Mouse (Mus musculus): ENCODE results near the gene Frmd4b. TPM values are rescaled to one million over a fixed set of nuclear protein-coding genes. Genes with fewer than 3 reads are reported as not detected.
"Not testable (repeated sequence)": the region's sequence is repeated elsewhere in the genome, so short reads cannot be mapped to it uniquely, and the experiment has no call there.

Frmd4b gene
- polyA plus RNA-seq, 1 experiment = 4.8 TPM

DNA sequence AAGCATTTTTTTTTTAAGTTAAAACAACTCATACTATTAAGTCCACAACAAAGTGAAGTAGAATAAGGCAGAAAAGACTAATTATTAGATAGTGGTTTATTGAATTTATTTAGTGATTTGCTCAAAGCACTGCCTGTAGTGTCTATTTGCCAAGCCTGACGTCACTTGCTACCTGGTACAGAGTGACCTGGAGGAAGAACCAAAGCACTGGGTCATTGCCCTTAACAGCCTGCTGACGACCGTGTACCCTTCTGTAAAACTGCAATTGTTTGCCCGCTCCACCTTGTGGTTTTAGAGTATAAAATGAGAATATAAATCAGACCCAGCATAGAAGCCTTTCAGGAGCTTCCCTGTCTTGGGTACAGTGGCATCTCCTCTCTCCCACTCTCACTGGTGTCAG lies 355.1 kb downstream of the Frmd4b start:
- no peak for TF ChIP-seq CTCF (IDR thresholded peaks at IDR 0.05; ENCODE audit: extremely low read depth, insufficient read length, insufficient replicate concordance, low read depth, low read length)
- no peak for TF ChIP-seq POLR2A (IDR thresholded peaks at IDR 0.05; ENCODE audit: low read depth, low read length)
- 71% methylated on average over 4 of the region's 4 CpGs for WGBS
- H3K4me1 ChIP-seq (ENCODE audit: control insufficient read depth, insufficient read depth, insufficient read length, low read length) = no peaks in the 10 kb centered on the region
- no peak overlapping the region for H3K27ac ChIP-seq (ENCODE audit: insufficient read depth, low read depth, low read length)
- H3K27me3 ChIP-seq (ENCODE audit: control insufficient read depth, insufficient read depth, low read length) = no peaks in the 10 kb centered on the region
- H3K36me3 ChIP-seq (ENCODE audit: control insufficient read depth, insufficient read depth, low read length) = no peaks in the 10 kb centered on the region
- H3K4me3 ChIP-seq (ENCODE audit: low read depth, low read length) = no peak overlapping the region

DNA sequence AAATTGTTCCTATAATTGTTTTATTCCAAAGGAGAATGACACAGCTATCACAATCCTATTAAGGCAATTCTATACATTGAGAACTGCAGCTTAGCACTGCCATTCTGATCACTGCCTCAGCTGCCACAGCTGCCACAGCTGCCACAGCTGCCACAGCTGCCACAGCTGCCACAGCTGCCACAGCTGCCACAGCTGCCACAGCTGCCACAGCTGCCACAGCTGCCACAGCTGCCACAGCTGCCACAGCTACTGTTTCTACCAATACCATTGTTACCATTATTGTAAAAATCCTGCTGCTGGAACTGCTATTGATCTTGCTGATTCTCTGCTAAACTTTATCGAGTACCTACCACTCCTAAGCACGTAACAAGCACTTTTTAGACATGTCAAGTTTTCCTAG lies 357.4 kb downstream of the Frmd4b start:
- not testable (repeated sequence) for H3K36me3 ChIP-seq (ENCODE audit: control insufficient read depth, insufficient read depth, low read length); H3K4me3 ChIP-seq (ENCODE audit: low read depth, low read length); H3K27ac ChIP-seq (ENCODE audit: insufficient read depth, low read depth, low read length); H3K27me3 ChIP-seq (ENCODE audit: control insufficient read depth, insufficient read depth, low read length); H3K4me1 ChIP-seq (ENCODE audit: control insufficient read depth, insufficient read depth, insufficient read length, low read length)
- WGBS = 91% methylated on average over 2 of the region's 2 CpGs

DNA sequence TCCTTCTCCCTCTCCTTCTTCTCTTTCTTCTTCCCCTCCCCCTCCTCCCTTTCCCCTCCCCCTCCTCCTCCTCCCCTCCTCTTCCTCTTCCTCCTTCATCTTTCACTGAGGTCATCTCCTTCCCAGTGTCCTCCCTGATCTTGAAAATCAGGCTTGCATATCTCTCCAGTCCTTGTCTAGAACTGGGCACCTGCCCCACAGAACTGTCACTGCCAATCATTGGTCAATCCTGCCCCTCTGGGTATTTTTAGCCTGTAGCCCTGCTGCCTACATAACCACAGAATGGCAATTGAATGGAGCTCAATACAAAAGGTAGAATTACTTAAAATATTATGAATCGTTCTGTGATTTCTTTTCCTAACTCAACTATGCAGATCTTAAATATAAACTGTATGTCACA lies 358.9 kb downstream of the Frmd4b start:
- H3K27ac ChIP-seq (ENCODE audit: insufficient read depth, low read depth, low read length) = no peak overlapping the region
- no peaks in the 10 kb centered on the region for H3K27me3 ChIP-seq (ENCODE audit: control insufficient read depth, insufficient read depth, low read length)
- no peaks in the 10 kb centered on the region for H3K36me3 ChIP-seq (ENCODE audit: control insufficient read depth, insufficient read depth, low read length)
- no peak overlapping the region for H3K4me3 ChIP-seq (ENCODE audit: low read depth, low read length)
- 79% methylated on average over 1 of the region's 1 CpGs for WGBS
- TF ChIP-seq CTCF (IDR thresholded peaks at IDR 0.05; ENCODE audit: extremely low read depth, insufficient read length, insufficient replicate concordance, low read depth, low read length) (no peak), POLR2A (IDR thresholded peaks at IDR 0.05; ENCODE audit: low read depth, low read length) (no peak)
- no peaks in the 10 kb centered on the region for H3K4me1 ChIP-seq (ENCODE audit: control insufficient read depth, insufficient read depth, insufficient read length, low read length)

DNA sequence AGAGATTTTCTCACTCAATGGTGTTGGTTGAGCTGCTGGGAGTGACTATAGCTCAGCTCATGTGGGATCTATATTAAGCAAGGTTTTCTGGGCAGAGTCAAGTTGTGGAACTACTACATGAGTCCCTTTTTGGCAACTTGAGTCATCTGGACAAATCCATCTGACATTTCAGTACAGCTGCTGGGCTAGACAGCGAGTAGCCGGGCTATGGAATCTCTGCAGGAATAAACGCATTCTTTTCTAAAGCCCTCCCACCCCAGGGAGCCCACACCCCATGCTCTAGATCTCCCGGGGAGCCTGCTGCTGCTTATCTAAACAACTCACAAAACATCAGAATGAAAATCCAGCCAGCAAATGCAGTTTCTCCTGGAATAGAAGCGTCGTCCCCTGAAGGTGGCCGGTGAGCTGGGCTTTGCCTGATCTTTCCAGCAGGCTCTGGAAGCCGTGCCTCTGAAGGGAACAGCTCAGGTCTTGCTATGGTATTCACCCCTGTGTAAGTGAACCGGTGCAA lies 364.6 kb downstream of the Frmd4b start, which contains the start of gene Lmod3:
Gene Lmod3 (minus strand): TSS at position 49 of the 511 bp plus-strand sequence.
- Histone ChIP-seq H3K4me1 (ENCODE audit: control insufficient read depth, insufficient read depth, insufficient read length, low read length) (no peaks in the 10 kb centered on the region), H3K4me3 (ENCODE audit: low read depth, low read length) (no peak within 1 kb of the TSS), H3K27me3 (ENCODE audit: control insufficient read depth, insufficient read depth, low read length) (no peaks in the 10 kb centered on the region), H3K27ac (ENCODE audit: insufficient read depth, low read depth, low read length) (no peak within 1 kb of the TSS), H3K36me3 (ENCODE audit: control insufficient read depth, insufficient read depth, low read length) (no peaks in the 10 kb centered on the region)
- TF ChIP-seq POLR2A (IDR thresholded peaks at IDR 0.05; ENCODE audit: low read depth, low read length) (no peak), CTCF (IDR thresholded peaks at IDR 0.05; ENCODE audit: extremely low read depth, insufficient read length, insufficient replicate concordance, low read depth, low read length) (no peak)
- WGBS = 63% methylated on average over 9 of the region's 9 CpGs

DNA sequence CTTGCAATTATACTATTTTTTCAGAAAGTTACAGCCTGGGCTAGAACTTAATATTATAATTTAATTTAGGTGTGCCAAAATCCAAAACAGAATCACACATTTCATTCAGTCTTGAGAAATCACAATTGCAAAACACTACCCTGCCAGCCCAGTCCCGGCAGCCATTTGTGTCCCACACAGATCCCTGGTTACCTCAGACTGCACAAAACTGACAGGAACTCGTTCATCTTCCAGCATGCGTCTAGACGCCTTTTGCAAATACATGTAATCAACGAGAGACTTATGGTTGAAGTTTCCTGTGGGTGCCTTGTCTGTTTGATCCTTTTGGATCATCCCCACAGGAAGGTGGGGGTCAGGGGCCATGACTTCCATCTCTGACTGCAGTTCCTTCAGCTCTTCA lies 365.3 kb downstream of the Frmd4b start:
- 63% methylated on average over 5 of the region's 5 CpGs for WGBS
- no peak for TF ChIP-seq CTCF (IDR thresholded peaks at IDR 0.05; ENCODE audit: extremely low read depth, insufficient read length, insufficient replicate concordance, low read depth, low read length)
- TF ChIP-seq POLR2A (IDR thresholded peaks at IDR 0.05; ENCODE audit: low read depth, low read length) = no peak
- Histone ChIP-seq H3K4me1 (ENCODE audit: control insufficient read depth, insufficient read depth, insufficient read length, low read length) (no peaks in the 10 kb centered on the region), H3K4me3 (ENCODE audit: low read depth, low read length) (no peak overlapping the region), H3K27me3 (ENCODE audit: control insufficient read depth, insufficient read depth, low read length) (no peaks in the 10 kb centered on the region), H3K27ac (ENCODE audit: insufficient read depth, low read depth, low read length) (no peak overlapping the region), H3K36me3 (ENCODE audit: control insufficient read depth, insufficient read depth, low read length) (no peaks in the 10 kb centered on the region)

DNA sequence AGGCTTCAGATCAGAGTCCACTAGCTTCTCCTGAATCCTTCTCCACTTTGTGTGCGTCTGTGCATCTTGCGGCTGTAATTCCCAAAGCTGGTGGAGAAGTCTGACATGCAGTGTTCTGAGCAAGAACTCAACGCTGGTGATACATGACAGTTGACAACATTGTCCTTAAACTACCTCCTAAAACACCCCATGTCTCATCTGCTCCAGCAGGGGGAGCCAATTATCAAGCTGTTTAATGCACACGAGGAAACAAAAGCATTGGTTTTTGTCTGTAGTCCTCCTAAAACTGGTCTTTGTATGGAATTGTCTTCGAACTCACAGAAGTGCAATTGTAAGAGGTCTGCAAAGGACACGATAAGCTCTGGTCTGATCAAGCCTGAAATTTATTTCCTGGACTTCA lies 366.4 kb downstream of the Frmd4b start:
- TF ChIP-seq POLR2A (IDR thresholded peaks at IDR 0.05; ENCODE audit: low read depth, low read length) (no peak), CTCF (IDR thresholded peaks at IDR 0.05; ENCODE audit: extremely low read depth, insufficient read length, insufficient replicate concordance, low read depth, low read length) (no peak)
- no peaks in the 10 kb centered on the region for H3K36me3 ChIP-seq (ENCODE audit: control insufficient read depth, insufficient read depth, low read length)
- no peaks in the 10 kb centered on the region for H3K4me1 ChIP-seq (ENCODE audit: control insufficient read depth, insufficient read depth, insufficient read length, low read length)
- H3K4me3 ChIP-seq (ENCODE audit: low read depth, low read length) = no peak overlapping the region
- H3K27me3 ChIP-seq (ENCODE audit: control insufficient read depth, insufficient read depth, low read length) = no peaks in the 10 kb centered on the region
- H3K27ac ChIP-seq (ENCODE audit: insufficient read depth, low read depth, low read length) = no peak overlapping the region
- 29% methylated on average over 6 of the region's 6 CpGs for WGBS

DNA sequence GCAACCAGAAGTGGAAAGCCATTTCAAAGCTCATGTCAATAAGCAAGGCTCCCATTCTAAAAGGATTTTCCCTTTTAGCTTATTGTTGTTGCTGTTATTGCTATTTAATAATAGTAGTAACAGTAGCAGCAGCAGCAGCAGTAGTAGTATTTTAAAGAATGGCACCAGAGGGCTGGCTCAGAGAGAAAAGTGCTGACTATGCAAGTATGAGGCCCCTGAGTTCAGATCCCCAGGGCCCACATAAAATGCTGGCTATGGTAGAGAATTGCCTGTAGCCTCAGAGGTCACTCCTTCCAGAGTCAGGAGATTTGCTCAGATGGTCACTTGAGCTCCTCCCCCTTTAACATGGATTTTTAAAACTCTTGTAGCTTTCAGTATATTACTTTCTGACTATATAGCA lies 372.1 kb downstream of the Frmd4b start:
- Histone ChIP-seq H3K4me1 (ENCODE audit: control insufficient read depth, insufficient read depth, insufficient read length, low read length) (no peaks in the 10 kb centered on the region), H3K4me3 (ENCODE audit: low read depth, low read length) (no peak overlapping the region), H3K27ac (ENCODE audit: insufficient read depth, low read depth, low read length) (no peak overlapping the region), H3K36me3 (ENCODE audit: control insufficient read depth, insufficient read depth, low read length) (no peaks in the 10 kb centered on the region), H3K27me3 (ENCODE audit: control insufficient read depth, insufficient read depth, low read length) (no peaks in the 10 kb centered on the region)
- TF ChIP-seq POLR2A (IDR thresholded peaks at IDR 0.05; ENCODE audit: low read depth, low read length) (no peak), CTCF (IDR thresholded peaks at IDR 0.05; ENCODE audit: extremely low read depth, insufficient read length, insufficient replicate concordance, low read depth, low read length) (no peak)

DNA sequence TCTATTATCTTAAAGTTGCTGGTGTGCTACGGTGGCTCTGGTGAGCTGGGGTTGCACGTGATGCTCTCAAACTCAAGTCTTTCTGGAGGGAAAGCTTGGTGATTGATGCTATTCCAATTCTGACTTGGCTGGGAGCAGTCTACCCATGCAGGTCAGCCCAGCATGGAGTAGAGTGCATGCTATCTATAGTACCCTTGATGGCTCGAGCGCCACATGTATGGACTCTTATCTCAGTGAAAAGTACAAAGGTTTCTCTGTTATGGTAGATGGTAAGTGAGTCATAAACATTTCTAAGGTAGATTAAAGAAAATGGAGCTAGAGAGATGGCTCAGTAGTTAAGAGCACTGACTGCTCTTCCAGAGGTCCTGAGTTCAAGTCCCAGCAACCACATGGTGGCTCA lies 374.8 kb downstream of the Frmd4b start:
- H3K4me3 ChIP-seq (ENCODE audit: low read depth, low read length) = no peak overlapping the region
- H3K27ac ChIP-seq (ENCODE audit: insufficient read depth, low read depth, low read length) = no peak overlapping the region
- TF ChIP-seq CTCF (IDR thresholded peaks at IDR 0.05; ENCODE audit: extremely low read depth, insufficient read length, insufficient replicate concordance, low read depth, low read length) = no peak
- no peak for TF ChIP-seq POLR2A (IDR thresholded peaks at IDR 0.05; ENCODE audit: low read depth, low read length)
- H3K36me3 ChIP-seq (ENCODE audit: control insufficient read depth, insufficient read depth, low read length) = no peaks in the 10 kb centered on the region
- H3K4me1 ChIP-seq (ENCODE audit: control insufficient read depth, insufficient read depth, insufficient read length, low read length) = no peaks in the 10 kb centered on the region
- 33% methylated on average over 4 of the region's 4 CpGs for WGBS
- no peaks in the 10 kb centered on the region for H3K27me3 ChIP-seq (ENCODE audit: control insufficient read depth, insufficient read depth, low read length)

Measured in small intestine, adult 2 months (tissue).